Mouse (Mus musculus): Measurements from ENCODE around the gene Knstrn. TPM values are rescaled to one million over a fixed set of nuclear protein-coding genes. Genes with fewer than 3 reads are reported as not detected.

Knstrn gene
- 0.40 and 0.46 TPM in 2 replicates for polyA plus RNA-seq (2021; fragmentation: Nextera tagmentation)
- long read RNA-seq, experiment 1 = 0 reads
- long read RNA-seq, experiment 2, full-length matches to known transcripts = 2 of 2 reads
- long read RNA-seq, experiment 2, partial matches to known transcripts = 0 of 2 reads
- long read RNA-seq, experiment 2, other reads (novel, unspliced or antisense) = 0 of 2 reads

DNA sequence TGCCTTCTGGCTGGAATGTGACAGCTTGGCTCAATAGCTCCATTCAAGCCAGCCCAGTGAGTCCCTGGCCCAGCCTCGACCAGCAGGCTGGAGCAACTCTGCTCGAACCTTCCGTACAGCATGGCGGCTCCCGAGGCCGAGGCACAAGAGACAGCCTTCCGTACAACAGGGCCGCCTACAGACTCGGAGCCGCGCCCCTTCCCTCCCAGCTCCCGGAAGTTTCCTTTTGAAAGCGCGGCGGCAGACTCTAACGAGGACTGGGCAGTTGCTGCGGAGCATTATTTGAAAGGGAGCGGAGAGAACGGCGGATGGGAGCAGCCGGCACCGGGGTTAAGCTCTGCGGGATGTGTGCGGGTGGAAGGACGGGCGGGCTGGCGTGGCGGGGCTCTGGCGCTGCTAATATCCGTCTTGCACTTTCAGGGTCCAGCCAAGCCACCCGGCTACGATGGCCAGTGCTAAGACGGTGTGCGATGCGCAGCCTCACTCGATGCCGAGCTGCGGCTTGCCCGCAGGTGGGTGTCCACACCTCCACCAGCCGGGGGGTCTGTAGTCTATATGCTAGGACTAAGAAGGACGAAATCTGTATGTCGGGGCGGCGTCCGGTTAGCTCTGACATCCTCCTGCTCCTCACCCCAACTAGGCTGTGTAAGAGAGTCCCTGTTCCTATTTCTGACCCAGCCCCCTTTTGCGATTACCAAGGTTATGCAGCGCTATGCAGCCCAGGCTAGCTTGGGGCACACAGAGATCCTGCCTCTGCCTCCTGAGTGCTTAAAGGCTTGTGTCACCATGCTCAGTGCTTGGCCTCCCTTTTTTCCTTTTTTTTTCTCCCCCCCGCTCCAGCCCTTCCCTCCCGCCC, at the start of gene Knstrn:
Gene Knstrn, plus strand, starts transcription at position 23 of the 856 bp plus-strand sequence.

GRCm38 (mm10) chr2:118772158-118772874, 41.5 kb upstream of the Knstrn start, which contains the start of gene Phgr1:
Gene Phgr1, plus strand, starts transcription at chr2:118772769.

GRCm38 (mm10) chr2:118779504-118780480, 34.0 kb upstream of the Knstrn start, which contains the start of gene Disp2:
Gene Disp2, plus strand, starts transcription at chr2:118779719.

DNA sequence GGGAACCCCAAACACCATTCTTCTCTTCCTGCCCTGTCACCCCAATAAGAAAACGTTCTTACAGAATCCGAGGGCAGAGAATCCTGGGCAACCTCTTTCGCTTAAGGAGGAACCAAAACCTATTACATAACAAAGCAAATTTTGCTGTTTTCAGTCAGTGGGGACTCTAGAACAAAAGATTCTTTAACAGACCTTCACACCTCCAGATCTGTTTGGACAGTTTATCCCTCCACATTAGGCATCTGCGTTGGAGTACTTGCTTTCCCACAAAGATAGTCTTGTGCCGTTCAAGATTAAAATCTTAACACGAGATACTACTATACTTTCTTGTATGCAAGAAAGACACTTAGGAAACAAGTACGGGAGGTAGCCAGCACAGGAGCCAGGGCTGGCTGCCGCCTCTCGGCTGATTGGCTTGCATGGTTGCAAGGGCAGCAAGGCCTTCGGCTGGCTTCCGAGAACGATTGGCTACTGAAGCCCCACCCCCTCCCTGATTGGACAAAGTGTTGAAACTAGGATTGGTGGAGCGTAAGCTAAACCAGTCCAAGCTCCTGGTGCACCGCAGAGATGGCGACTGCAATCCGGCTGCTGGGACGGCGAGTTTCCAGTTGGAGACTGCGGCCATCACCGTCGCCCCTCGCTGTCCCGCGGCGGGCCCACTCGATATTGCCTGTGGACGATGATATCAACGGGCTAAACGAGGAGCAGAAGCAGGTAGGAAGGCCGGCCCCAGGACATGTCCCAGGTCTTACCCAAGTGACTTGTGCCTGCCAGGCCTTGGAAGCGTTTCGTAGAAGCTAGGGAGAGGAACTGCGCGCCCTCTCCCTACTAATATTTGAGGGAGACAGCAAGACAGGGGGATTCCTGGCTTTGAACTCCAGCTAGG, 47.9 kb downstream of the Knstrn start, which contains the start of gene Ivd:
Gene Ivd, plus strand, starts transcription at position 501 of the 886 bp plus-strand sequence.

DNA sequence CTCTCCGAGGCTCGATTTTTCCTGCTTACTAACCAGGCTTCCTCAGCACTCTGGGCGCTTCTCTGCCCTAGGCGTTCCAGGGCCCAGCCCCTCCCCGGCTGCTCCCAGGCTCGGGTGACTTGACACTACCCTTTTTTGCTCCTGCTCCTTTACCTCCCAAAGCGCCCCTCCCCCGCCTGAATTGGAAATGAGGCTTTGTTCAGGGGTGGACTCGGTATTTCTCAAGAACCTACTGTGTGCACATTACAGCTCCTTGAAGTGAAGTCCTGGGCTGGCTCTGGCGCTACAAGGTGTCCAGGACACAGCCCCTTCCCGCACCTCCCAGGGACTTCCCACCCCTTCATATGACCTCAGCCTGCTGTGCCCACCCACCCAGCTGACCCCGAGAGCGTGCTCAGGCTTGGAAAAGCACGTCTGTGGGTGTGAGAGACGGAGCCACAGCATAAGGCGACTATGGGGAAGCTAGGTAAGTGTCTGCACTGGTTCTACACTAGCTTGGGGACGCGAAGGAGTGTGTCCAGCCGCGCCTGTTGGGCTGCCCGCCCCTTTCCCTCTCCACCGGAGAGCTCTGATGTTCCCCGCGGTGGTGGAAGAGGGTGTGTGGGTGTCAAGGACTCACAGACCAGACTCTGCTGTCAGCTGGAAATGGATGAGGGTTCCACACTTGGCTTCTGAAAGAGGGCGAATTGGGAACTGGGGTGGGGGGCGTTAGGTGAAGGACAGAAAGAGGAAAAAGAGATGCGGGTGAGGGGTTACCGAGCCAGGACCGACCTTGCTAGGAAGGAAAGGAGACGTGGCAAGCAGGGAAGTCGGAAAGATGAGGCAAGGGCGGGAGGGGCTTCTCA, 86.4 kb downstream of the Knstrn start, which contains the start of gene Bahd1:
Gene Bahd1, plus strand, starts transcription at position 397 of the 845 bp plus-strand sequence.

Other genes with a start within 250 kb of the Knstrn start
- gene Bub1b, start 215.8 kb upstream of the Knstrn start, polyA plus RNA-seq (2021; fragmentation: Nextera tagmentation) = 0.21 and 0.25 TPM in 2 replicates
- 18.0 and 22.7 TPM in 2 replicates for gene Pak6, start 150.7 kb upstream of the Knstrn start, polyA plus RNA-seq (2021; fragmentation: Nextera tagmentation)
- 4.7 and 4.9 TPM in 2 replicates for gene Ankrd63, start 110.0 kb upstream of the Knstrn start, polyA plus RNA-seq (2021; fragmentation: Nextera tagmentation)
- 1.7 and 2.6 TPM in 2 replicates for gene Plcb2, start 85.6 kb upstream of the Knstrn start, polyA plus RNA-seq (2021; fragmentation: Nextera tagmentation)
- gene Inafm2, start 68.2 kb upstream of the Knstrn start, polyA plus RNA-seq (2021; fragmentation: Nextera tagmentation) = 76.7 and 104 TPM in 2 replicates
- gene Ccdc9b, start 51.3 kb upstream of the Knstrn start, polyA plus RNA-seq (2021; fragmentation: Nextera tagmentation) = 0.39 and 0.69 TPM in 2 replicates
- not detected in 2 replicates for gene Phgr1, start 41.2 kb upstream of the Knstrn start, polyA plus RNA-seq (2021; fragmentation: Nextera tagmentation)
- 235 and 277 TPM in 2 replicates for gene Disp2, start 34.3 kb upstream of the Knstrn start, polyA plus RNA-seq (2021; fragmentation: Nextera tagmentation)
- gene Ivd, start 48.0 kb downstream of the Knstrn start, polyA plus RNA-seq (2021; fragmentation: Nextera tagmentation) = 40.6 and 52.2 TPM in 2 replicates
- 3.6 and 3.8 TPM in 2 replicates for gene Bahd1, start 86.4 kb downstream of the Knstrn start, polyA plus RNA-seq (2021; fragmentation: Nextera tagmentation)
- 2.4 and 4.0 TPM in 2 replicates for gene Chst14, start 112.5 kb downstream of the Knstrn start, polyA plus RNA-seq (2021; fragmentation: Nextera tagmentation)
- 91.7 and 102 TPM in 2 replicates for gene Ccdc32, start 215.4 kb downstream of the Knstrn start, polyA plus RNA-seq (2021; fragmentation: Nextera tagmentation)
- gene Rpusd2, start 220.8 kb downstream of the Knstrn start, polyA plus RNA-seq (2021; fragmentation: Nextera tagmentation) = 6.7 and 7.8 TPM in 2 replicates
- 0.04 and 0.14 TPM in 2 replicates for gene Knl1, start 233.1 kb downstream of the Knstrn start, polyA plus RNA-seq (2021; fragmentation: Nextera tagmentation)

Measured in layer of hippocampus, adult 6 months (tissue).